Mouse (Mus musculus): ENCODE results near the gene Ino80d.

GRCm38 (mm10) chr1:62934100-62934513 lies 180.4 kb downstream of the Ino80d start:
- TF ChIP-seq CTCF (IDR thresholded peaks at IDR 0.05; ENCODE audit: insufficient read depth, low read length) (no peak), POLR2A (IDR thresholded peaks at IDR 0.05; ENCODE audit: borderline replicate concordance, extremely low read depth, low read depth, low read length) (no peak)

All from lung, adult 2 months (tissue).